Mouse (Mus musculus): Measurements from ENCODE around the gene Oprd1.

Gene Oprd1

GRCm38 (mm10) chr4:132133920-132134319 is 10.4 kb downstream of the Oprd1 start:
- DNase-seq (ENCODE audit: low spot score) = no peak

GRCm38 (mm10) chr4:132133381-132133780 is 10.9 kb downstream of the Oprd1 start:
- no peak for DNase-seq (ENCODE audit: low spot score)

- no peak for DNase-seq (ENCODE audit: low spot score)
Measured at GRCm38 (mm10) chr4:132132297-132132696, 12.0 kb downstream of the Oprd1 start.

GRCm38 (mm10) chr4:132131790-132132189 is 12.5 kb downstream of the Oprd1 start:
- DNase-seq (ENCODE audit: low spot score) = no peak

GRCm38 (mm10) chr4:132131116-132131515 is 13.2 kb downstream of the Oprd1 start:
- no peak for DNase-seq (ENCODE audit: low spot score)

- no peak for DNase-seq (ENCODE audit: low spot score)
Measured at GRCm38 (mm10) chr4:132130645-132131044, 13.6 kb downstream of the Oprd1 start.

- DNase-seq (ENCODE audit: low spot score) = no peak
Measured at GRCm38 (mm10) chr4:132130134-132130533, 14.2 kb downstream of the Oprd1 start.

GRCm38 (mm10) chr4:132128997-132129636 is 15.2 kb downstream of the Oprd1 start:
- DNase-seq (ENCODE audit: low spot score) = no peak

GRCm38 (mm10) chr4:132127091-132127490 is 17.2 kb downstream of the Oprd1 start:
- no peak for DNase-seq (ENCODE audit: low spot score)

- DNase-seq (ENCODE audit: low spot score) = no peak
Measured at GRCm38 (mm10) chr4:132123166-132123565, 21.1 kb downstream of the Oprd1 start.

- no peak for DNase-seq (ENCODE audit: low spot score)
Measured at GRCm38 (mm10) chr4:132121674-132122073, 22.6 kb downstream of the Oprd1 start.

GRCm38 (mm10) chr4:132119566-132119965 is 24.7 kb downstream of the Oprd1 start:
- DNase-seq (ENCODE audit: low spot score) = no peak

- no peak for DNase-seq (ENCODE audit: low spot score)
Measured at GRCm38 (mm10) chr4:132116315-132116714, 28.0 kb downstream of the Oprd1 start.

GRCm38 (mm10) chr4:132113411-132114095 is 30.7 kb downstream of the Oprd1 start:
- DNase-seq (ENCODE audit: low spot score) = no peak

GRCm38 (mm10) chr4:132111227-132111626 is 33.1 kb downstream of the Oprd1 start:
- DNase-seq (ENCODE audit: low spot score) = no peak

- DNase-seq (ENCODE audit: low spot score) = no peak
Measured at GRCm38 (mm10) chr4:132108221-132108620, 36.1 kb downstream of the Oprd1 start.

- no peak for DNase-seq (ENCODE audit: low spot score)
Measured at GRCm38 (mm10) chr4:132101152-132101551, 43.1 kb downstream of the Oprd1 start.

- DNase-seq (ENCODE audit: low spot score) = peak; percentile 42
Measured at GRCm38 (mm10) chr4:132099548-132099947, 44.7 kb downstream of the Oprd1 start.

GRCm38 (mm10) chr4:132095043-132095442 is 49.2 kb downstream of the Oprd1 start:
- DNase-seq (ENCODE audit: low spot score) = no peak

- DNase-seq (ENCODE audit: low spot score) = no peak
Measured at GRCm38 (mm10) chr4:132093928-132094327, 50.4 kb downstream of the Oprd1 start.

- DNase-seq (ENCODE audit: low spot score) = no peak
Measured at GRCm38 (mm10) chr4:132093136-132093535, 51.1 kb downstream of the Oprd1 start.

- DNase-seq (ENCODE audit: low spot score) = peak; percentile 43
Measured at GRCm38 (mm10) chr4:132088921-132089320, 55.4 kb downstream of the Oprd1 start.

GRCm38 (mm10) chr4:132085114-132085513 is 59.2 kb downstream of the Oprd1 start:
- DNase-seq (ENCODE audit: low spot score) = no peak

- no peak for DNase-seq (ENCODE audit: low spot score)
Measured at GRCm38 (mm10) chr4:132080492-132080983, 63.7 kb downstream of the Oprd1 start.

All from layer of hippocampus, adult 9-10 months (tissue).